Mouse (Mus musculus): Measurements from ENCODE around the gene Nbas. TPM values are rescaled to one million over a fixed set of nuclear protein-coding genes. Genes with fewer than 3 reads are reported as not detected.

Nbas gene
- polyA plus RNA-seq, 1 experiment from 2014 or later, result 7.0 TPM

DNA sequence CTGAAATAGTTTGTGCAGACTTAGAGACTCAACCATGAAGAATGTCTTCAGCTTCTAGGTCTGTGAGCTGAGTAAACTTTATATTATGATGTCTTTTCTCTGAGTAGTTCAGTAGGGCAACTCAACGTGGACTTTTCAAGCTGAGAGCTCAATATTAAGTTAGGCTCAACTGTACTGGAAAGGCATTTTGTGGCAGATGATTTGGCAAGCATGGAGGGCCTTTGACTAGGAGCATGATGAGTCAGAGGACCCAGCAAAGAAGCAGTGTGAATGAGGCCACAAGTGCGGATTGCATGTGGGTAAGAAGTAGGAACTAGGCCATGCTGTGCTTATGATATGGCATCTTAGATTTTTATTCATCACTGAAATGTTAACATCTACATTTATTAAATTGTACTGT lies 205.9 kb downstream of the Nbas start:
- H3K27me3 ChIP-seq (replicated peaks), result no peaks in the 10 kb centered on the region
- no peaks in the 10 kb centered on the region for H3K9me3 ChIP-seq
- H3K9ac ChIP-seq, result no peak overlapping the region
- ATAC-seq (ENCODE audit: extremely low read depth, insufficient number of reproducible peaks, low FRiP score, low TSS enrichment), result no peak
- H3K36me3 ChIP-seq, result peaks cover 17% of the 10 kb centered on the region; the same call in 1 of the 2 replicates
- H3K27ac ChIP-seq (replicated peaks), result no peak overlapping the region
- 82% methylated on average over 2 of the region's 2 CpGs for WGBS
- H3K4me1 ChIP-seq, result no peaks in the 10 kb centered on the region
- no peak overlapping the region for H3K4me3 ChIP-seq
- no peak overlapping the region for H3K4me2 ChIP-seq

DNA sequence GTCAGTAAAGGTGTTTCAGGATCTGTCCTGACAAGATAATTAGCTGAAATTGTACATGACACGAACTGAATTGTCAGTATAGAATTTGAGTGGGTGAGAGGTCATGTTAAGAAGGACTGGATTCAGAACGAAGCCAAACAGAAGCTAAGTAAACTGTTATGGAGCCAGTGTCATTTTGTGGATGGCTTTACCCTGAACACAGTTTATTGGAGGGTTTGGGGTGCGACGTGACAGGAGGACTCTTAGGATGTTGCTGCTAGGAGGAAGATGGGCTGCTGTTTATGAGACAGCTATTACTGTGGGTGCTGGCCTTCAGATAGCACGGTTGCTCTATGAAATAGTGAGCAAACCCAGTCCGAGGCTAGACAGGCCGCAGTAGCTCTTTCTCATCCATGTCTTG lies 210.2 kb downstream of the Nbas start:
- H3K27me3 ChIP-seq (replicated peaks), result no peaks in the 10 kb centered on the region
- no peak for ATAC-seq (ENCODE audit: extremely low read depth, insufficient number of reproducible peaks, low FRiP score, low TSS enrichment)
- H3K9ac ChIP-seq, result no peak overlapping the region
- H3K27ac ChIP-seq (replicated peaks), result no peak overlapping the region
- no peak overlapping the region for H3K4me3 ChIP-seq
- H3K4me1 ChIP-seq, result no peaks in the 10 kb centered on the region
- H3K4me2 ChIP-seq, result no peak overlapping the region
- H3K36me3 ChIP-seq, result peaks cover 20% of the 10 kb centered on the region; the same call in 1 of the 2 replicates
- WGBS, result 74% methylated on average over 7 of the region's 7 CpGs
- H3K9me3 ChIP-seq, result no peaks in the 10 kb centered on the region

DNA sequence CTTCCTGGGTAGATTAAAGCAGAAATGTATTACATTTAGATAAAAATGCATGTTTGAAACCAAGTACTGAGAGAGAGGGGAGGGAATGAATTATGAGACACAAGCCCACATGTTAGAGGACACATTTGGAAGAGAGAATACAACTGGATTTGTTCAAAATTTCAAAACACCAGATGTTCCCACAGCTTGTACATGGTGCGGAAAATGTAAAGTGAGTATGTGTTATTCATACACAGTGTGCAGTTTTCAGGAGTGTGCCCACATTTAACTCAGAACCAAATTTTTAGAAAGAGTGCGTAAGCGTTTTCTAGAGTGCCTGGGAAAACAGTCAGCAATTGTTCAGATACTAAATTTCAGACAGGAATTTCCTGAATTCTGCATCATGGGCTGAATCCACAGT lies 217.3 kb downstream of the Nbas start:
- ATAC-seq (ENCODE audit: extremely low read depth, insufficient number of reproducible peaks, low FRiP score, low TSS enrichment), result no peak
- Histone ChIP-seq H3K27ac (replicated peaks) (no peak overlapping the region), H3K4me3 (no peak overlapping the region), H3K9me3 (no peaks in the 10 kb centered on the region), H3K36me3 (peaks cover 14% of the 10 kb centered on the region), H3K27me3 (replicated peaks) (no peaks in the 10 kb centered on the region), H3K4me2 (no peak overlapping the region), H3K9ac (no peak overlapping the region), H3K4me1 (no peaks in the 10 kb centered on the region)
- 85% methylated on average over 3 of the region's 3 CpGs for WGBS

DNA sequence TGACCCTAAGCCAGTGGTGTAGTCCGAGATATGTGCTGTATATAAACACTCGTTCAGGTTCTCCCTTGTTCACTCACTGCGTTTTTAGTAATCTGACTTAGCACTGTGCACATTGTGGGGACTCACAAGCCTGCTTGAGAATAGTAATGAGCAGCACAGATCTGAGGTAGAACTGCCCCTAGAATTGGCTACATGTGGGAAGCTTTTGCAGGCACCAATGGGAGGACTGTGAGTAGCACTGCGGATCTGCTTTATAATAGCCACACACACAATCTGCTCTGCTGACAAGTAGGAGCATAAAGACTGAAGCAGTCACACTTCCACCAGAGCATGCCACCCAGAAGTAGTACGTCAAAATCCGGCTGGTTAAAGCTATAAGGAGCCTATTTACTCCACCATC lies 228.3 kb downstream of the Nbas start:
- Histone ChIP-seq H3K9ac (no peak overlapping the region), H3K4me3 (no peak overlapping the region), H3K4me1 (0 out of 2 replicates have a peak, but pooled peaks cover 9% of the 10 kb centered on the region), H3K9me3 (no peaks in the 10 kb centered on the region), H3K36me3 (no peaks in the 10 kb centered on the region), H3K4me2 (no peak overlapping the region), H3K27ac (replicated peaks) (no peak overlapping the region), H3K27me3 (replicated peaks) (no peaks in the 10 kb centered on the region)
- 69% methylated on average over 6 of the region's 6 CpGs for WGBS
- ATAC-seq (ENCODE audit: extremely low read depth, insufficient number of reproducible peaks, low FRiP score, low TSS enrichment), result no peak

GRCm38 (mm10) chr12:13499237-13499889 lies 230.4 kb downstream of the Nbas start:
- no peaks in the 10 kb centered on the region for H3K9me3 ChIP-seq
- H3K27me3 ChIP-seq (replicated peaks), result no peaks in the 10 kb centered on the region
- H3K27ac ChIP-seq (replicated peaks), result no peak overlapping the region
- 0 out of 2 replicates have a peak, but pooled peaks cover 9% of the 10 kb centered on the region for H3K4me1 ChIP-seq
- no peak for ATAC-seq (ENCODE audit: extremely low read depth, insufficient number of reproducible peaks, low FRiP score, low TSS enrichment)
- WGBS, result 82% methylated on average over 10 of the region's 10 CpGs
- H3K4me2 ChIP-seq, result no peak overlapping the region
- no peaks in the 10 kb centered on the region for H3K36me3 ChIP-seq
- no peak overlapping the region for H3K4me3 ChIP-seq
- no peak overlapping the region for H3K9ac ChIP-seq

GRCm38 (mm10) chr12:13500191-13500590 lies 231.3 kb downstream of the Nbas start:
- ATAC-seq (ENCODE audit: extremely low read depth, insufficient number of reproducible peaks, low FRiP score, low TSS enrichment), result no peak
- H3K27me3 ChIP-seq (replicated peaks), result no peaks in the 10 kb centered on the region
- H3K4me2 ChIP-seq, result no peak overlapping the region
- H3K9me3 ChIP-seq, result no peaks in the 10 kb centered on the region
- H3K36me3 ChIP-seq, result no peaks in the 10 kb centered on the region
- WGBS, result 85% methylated on average over 3 of the region's 3 CpGs
- no peak overlapping the region for H3K27ac ChIP-seq (replicated peaks)
- no peak overlapping the region for H3K9ac ChIP-seq
- H3K4me3 ChIP-seq, result no peak overlapping the region
- peaks cover 12% of the 10 kb centered on the region; the same call in 1 of the 2 replicates for H3K4me1 ChIP-seq

DNA sequence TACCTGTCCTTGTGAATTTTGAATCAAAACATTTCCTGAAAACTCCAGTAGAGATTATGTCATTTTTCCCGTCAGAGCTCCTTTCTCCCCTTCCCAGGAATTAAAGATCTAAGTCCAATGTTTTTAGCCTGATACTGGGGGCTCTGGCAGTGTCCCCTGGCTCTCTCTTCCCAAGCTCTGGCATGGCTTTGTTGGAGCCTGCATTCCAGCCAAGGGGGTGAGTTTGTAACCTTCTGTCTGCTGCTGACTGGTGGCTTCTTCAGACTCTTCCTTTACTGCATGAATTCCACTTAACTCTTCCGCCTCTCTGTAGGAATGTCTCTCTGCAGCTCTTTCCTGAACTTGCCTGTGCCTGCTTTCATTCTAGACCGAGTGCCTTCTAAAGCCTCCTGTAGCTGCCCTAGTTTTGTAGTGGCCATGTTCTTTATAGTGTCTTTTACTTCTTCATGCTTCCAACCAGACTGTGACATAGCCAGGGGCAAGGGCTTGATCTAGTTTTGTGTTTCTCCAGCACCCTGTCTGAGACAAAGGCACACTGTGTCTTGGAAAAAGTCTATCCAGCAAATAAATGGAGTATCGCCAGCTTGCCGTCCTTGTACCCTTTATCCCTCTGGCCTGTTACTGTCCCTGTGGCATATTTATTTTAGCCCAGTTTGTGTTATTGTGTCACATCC lies 236.0 kb downstream of the Nbas start:
- no peak overlapping the region for H3K27ac ChIP-seq (replicated peaks)
- H3K9me3 ChIP-seq, result no peaks in the 10 kb centered on the region
- no peak overlapping the region for H3K4me3 ChIP-seq
- H3K4me2 ChIP-seq, result no peak overlapping the region
- peaks cover 4% of the 10 kb centered on the region; the same call in 1 of the 2 replicates for H3K4me1 ChIP-seq
- no peaks in the 10 kb centered on the region for H3K36me3 ChIP-seq
- no peak overlapping the region for H3K9ac ChIP-seq
- WGBS, result 67% methylated on average over 5 of the region's 5 CpGs
- no peak for ATAC-seq (ENCODE audit: extremely low read depth, insufficient number of reproducible peaks, low FRiP score, low TSS enrichment)
- H3K27me3 ChIP-seq (replicated peaks), result no peaks in the 10 kb centered on the region

DNA sequence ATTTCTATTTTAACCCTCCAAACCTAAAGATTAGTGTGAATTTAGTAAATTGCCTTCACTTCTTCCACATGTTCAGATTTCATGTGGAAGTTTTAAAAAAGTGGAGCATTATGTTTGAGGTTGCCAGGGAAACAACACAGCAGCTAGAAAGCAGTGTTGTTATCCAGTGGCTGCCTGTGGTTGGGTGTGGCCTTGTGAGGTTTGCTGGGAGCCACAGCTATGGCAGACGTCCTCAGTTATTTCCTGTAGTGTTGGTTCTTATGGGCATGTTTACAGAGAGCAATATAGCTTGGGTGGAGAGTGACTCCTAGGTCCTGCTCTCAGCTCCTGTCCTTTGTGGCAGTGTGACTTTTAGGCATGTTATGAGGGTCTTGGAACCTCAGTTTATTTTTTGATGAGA lies 249.1 kb downstream of the Nbas start:
- Histone ChIP-seq H3K27me3 (replicated peaks) (no peaks in the 10 kb centered on the region), H3K9ac (no peak overlapping the region), H3K4me2 (no peak overlapping the region), H3K4me1 (no peaks in the 10 kb centered on the region), H3K4me3 (no peak overlapping the region), H3K36me3 (peaks cover 54% of the 10 kb centered on the region), H3K27ac (replicated peaks) (no peak overlapping the region), H3K9me3 (no peaks in the 10 kb centered on the region)
- ATAC-seq (ENCODE audit: extremely low read depth, insufficient number of reproducible peaks, low FRiP score, low TSS enrichment), result no peak
- WGBS, result 22% methylated on average over 1 of the region's 1 CpGs

DNA sequence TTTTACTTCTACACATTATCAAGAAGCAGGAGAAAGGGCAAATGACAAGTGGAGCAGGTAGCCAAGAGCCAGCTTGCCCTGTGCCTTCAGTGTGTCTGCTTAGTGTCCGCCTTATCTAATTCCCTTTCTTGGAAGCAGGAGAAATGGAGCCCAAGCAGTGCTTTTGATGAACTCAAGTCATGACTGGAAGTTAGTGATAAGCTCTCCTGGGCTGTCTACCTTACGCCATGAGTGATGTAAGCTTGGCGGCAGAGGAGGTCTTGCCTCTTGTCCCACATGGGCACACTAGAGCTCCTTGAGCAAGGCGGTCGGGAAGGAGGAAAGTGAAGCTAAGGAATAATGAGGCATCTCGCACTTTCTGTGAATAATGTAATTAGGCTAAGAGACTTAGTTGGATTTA lies 250.5 kb downstream of the Nbas start:
- H3K4me1 ChIP-seq, result no peaks in the 10 kb centered on the region
- ATAC-seq (ENCODE audit: extremely low read depth, insufficient number of reproducible peaks, low FRiP score, low TSS enrichment), result no peak
- H3K4me3 ChIP-seq, result no peak overlapping the region
- H3K27ac ChIP-seq (replicated peaks), result no peak overlapping the region
- H3K9me3 ChIP-seq, result no peaks in the 10 kb centered on the region
- H3K4me2 ChIP-seq, result no peak overlapping the region
- H3K27me3 ChIP-seq (replicated peaks), result no peaks in the 10 kb centered on the region
- H3K9ac ChIP-seq, result no peak overlapping the region
- WGBS, result 63% methylated on average over 6 of the region's 6 CpGs
- peaks cover 42% of the 10 kb centered on the region for H3K36me3 ChIP-seq

GRCm38 (mm10) chr12:13532731-13533365 lies 263.9 kb downstream of the Nbas start:
- H3K27me3 ChIP-seq (replicated peaks), result no peaks in the 10 kb centered on the region
- ATAC-seq (ENCODE audit: extremely low read depth, insufficient number of reproducible peaks, low FRiP score, low TSS enrichment), result no peak
- H3K36me3 ChIP-seq, result peaks cover 9% of the 10 kb centered on the region
- WGBS, result 77% methylated on average over 1 of the region's 1 CpGs
- H3K4me2 ChIP-seq, result no peak overlapping the region
- no peak overlapping the region for H3K9ac ChIP-seq
- no peak overlapping the region for H3K4me3 ChIP-seq
- H3K27ac ChIP-seq (replicated peaks), result no peak overlapping the region
- H3K9me3 ChIP-seq, result no peaks in the 10 kb centered on the region
- 0 out of 2 replicates have a peak, but pooled peaks cover 5% of the 10 kb centered on the region for H3K4me1 ChIP-seq

GRCm38 (mm10) chr12:13539171-13539570 lies 270.2 kb downstream of the Nbas start:
- Histone ChIP-seq H3K27me3 (replicated peaks) (no peaks in the 10 kb centered on the region), H3K9ac (no peak overlapping the region), H3K36me3 (peaks cover 9% of the 10 kb centered on the region), H3K4me3 (no peak overlapping the region), H3K27ac (replicated peaks) (no peak overlapping the region), H3K9me3 (no peaks in the 10 kb centered on the region), H3K4me1 (peaks cover 13% of the 10 kb centered on the region), H3K4me2 (no peak overlapping the region)
- 88% methylated on average over 4 of the region's 4 CpGs for WGBS
- no peak for ATAC-seq (ENCODE audit: extremely low read depth, insufficient number of reproducible peaks, low FRiP score, low TSS enrichment)
